Mouse (Mus musculus) heart, postnatal 25 days (tissue): ENCODE measurements around the gene Zfp692. TPM values are rescaled to one million over a fixed set of nuclear protein-coding genes. Genes with fewer than 3 reads are reported as not detected.
"Not testable (repeated sequence)": the region's sequence is repeated elsewhere in the genome, so short reads cannot be mapped to it uniquely, and the experiment has no call there.

Experiments
- DNase-seq: peaks from one replicate; pipeline ENCODE4 v3.0.0; 2022; ENCODE audit warnings: low spot score
- intact Hi-C: fragments of 180-260 bp; cut with DNase I; formaldehyde crosslinking; loops from one replicate; pipeline ENCODE4 v1.15.1; 2025
- total RNA-seq, 2 experiments: library from RNA; stranded (reverse); gene quantifications; 2 replicates each; pipeline ENCODE4 v1.2.3; 2021

The Zfp692 gene
- total RNA-seq, 2 experiments from 2014 or later: 3.7 to 4.1 TPM

DNA sequence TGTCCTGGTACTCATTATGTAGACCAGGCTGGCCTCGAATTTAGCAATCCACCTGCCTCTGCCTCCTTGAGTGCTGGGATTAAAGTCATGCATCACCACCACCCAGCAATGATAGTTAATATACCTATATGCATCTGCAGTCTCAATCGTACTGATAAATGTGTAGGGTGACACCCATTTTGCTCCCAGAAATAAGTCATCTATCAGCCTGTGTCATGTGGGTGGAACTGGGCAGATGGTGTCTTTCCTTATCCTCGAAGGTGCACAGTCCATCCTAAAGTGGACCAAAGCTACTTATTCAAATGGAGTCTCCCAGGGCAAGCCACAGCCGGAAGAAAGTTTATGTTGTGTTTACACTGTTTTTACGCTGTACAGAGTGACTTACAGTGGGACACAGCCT, 44.3 kb downstream of the Zfp692 start:
- DNase-seq: no peak
- intact Hi-C loops: no loop called here

- no peak for DNase-seq
- intact Hi-C loops: no loop called here
Observed at GRCm38 (mm10) chr11:58352681-58353548, 46.0 kb downstream of the Zfp692 start.

- intact Hi-C loops: no loop called here
- DNase-seq: no peak
Observed at GRCm38 (mm10) chr11:58353709-58354108, 46.8 kb downstream of the Zfp692 start.

- intact Hi-C loops: no loop called here
Observed at GRCm38 (mm10) chr11:58354476-58354875, 47.6 kb downstream of the Zfp692 start.

DNA sequence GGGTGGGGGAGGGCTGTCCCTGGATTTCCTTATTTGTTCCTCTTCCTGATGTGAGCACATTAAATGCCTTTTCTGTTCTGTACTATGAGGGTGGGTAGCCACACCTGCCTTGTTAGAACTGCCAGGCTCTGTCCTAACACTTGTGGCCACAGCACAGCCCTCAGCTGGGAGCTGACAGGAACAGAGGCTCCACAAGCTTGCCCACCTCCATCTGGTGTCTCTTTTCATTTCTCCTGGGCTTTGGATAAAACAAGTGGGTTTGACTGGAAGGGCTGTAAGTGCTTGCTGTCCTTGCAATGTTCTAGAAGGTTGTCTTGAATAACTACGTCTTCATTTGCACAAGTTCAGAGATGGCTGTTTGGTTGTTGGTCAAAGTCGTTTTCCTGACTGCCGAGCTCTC, 48.1 kb downstream of the Zfp692 start:
- intact Hi-C loops: no loop called here
- no peak for DNase-seq

More at GRCm38 (mm10) chr11:58354476-58354875, 47.6 kb downstream of the Zfp692 start:
- no peak for DNase-seq

- no peak for DNase-seq
- intact Hi-C loops: no loop called here
Observed at GRCm38 (mm10) chr11:58357042-58357441, 50.2 kb downstream of the Zfp692 start.

DNA sequence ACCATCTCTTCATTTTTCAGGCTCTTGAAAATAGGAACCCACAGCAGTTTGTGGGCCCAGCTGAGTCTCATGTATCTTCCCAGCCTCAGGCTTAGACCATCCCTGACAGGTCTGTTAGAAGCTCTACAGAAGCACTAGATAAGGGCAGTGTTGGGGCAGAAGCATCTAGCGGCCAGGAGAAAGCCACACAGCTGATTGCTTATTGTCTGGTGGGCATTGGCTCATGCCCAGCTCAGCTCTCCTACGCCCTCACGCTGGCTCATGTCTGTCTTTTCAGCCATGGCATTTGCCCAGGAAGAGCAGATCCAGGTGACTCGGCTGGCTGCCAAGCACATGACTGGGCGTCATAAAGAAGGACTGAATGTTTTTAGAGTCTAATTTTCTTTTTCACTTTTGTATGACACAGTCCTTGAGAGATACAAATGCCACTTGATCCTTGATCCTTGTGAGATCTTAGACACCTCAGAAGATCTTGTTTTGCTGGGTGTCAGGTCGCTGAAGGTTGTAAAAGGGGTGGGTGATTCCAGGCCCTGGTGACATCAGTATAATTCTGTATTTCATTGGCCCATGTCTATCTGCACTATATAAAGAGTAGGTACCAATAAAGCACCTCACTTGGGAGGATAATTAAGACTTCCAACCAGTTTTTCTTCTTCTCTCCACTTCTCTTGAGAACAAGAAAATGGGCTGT, 51.1 kb downstream of the Zfp692 start:
- DNase-seq: no peak
- intact Hi-C loops: no loop called here

DNA sequence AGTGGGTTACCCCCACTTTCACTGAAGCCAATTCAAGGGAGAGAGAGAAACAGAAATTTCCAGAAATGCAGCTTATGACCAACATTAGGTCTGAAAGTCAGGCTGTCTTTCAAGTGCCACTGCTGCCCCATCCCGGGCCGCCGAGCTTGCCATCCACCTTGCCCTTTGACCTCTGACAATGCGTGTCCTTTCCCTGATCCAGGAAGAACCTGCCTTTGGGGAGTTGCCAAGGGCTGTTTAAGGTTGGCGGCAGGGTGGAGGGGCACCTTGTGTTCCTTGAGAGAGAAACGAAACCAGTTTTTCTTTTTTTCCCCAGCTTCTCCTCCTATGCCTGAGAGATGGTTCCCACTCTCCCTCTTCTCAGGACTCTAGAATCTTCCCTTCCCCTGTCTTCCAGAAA, 55.7 kb downstream of the Zfp692 start:
- intact Hi-C loops, DNase-seq: not testable (repeated sequence)

Other genes starting within 250 kb of the Zfp692 start
- not detected for gene Gm12248, start 213.9 kb upstream of the Zfp692 start, total RNA-seq
- 10 to 100 TPM; 36.0 to 36.4 TPM for gene Cnot8, start 202.9 kb upstream of the Zfp692 start, total RNA-seq
- 1 to 10 TPM; 8.5 to 8.9 TPM for gene Gemin5, start 138.5 kb upstream of the Zfp692 start, total RNA-seq
- 10 to 100 TPM; 46.2 to 50.7 TPM for gene Mrpl22, start 135.4 kb upstream of the Zfp692 start, total RNA-seq
- gene Igtp, start 107.5 kb upstream of the Zfp692 start, total RNA-seq: 1 to 10 TPM; 6.4 TPM
- 10 to 100 TPM in 1 of 2 experiments, 1 to 10 TPM in 1; 9.3 to 10.7 TPM for gene Irgm2, start 107.5 kb upstream of the Zfp692 start, total RNA-seq
- not detected for gene 4930438A08Rik, start 32.3 kb upstream of the Zfp692 start, total RNA-seq
- 10 to 100 TPM; 42.9 to 43.5 TPM for gene Zfp672, start 23.3 kb downstream of the Zfp692 start, total RNA-seq
- gene Sh3bp5l, start 23.7 kb downstream of the Zfp692 start, total RNA-seq: 10 to 100 TPM; 33.7 to 35.1 TPM
- under 1 TPM in 1 of 2 experiments, not detected in 1; 0.31 TPM for gene Lypd8, start 72.0 kb downstream of the Zfp692 start, total RNA-seq
- not detected for gene 1810065E05Rik, start 114.0 kb downstream of the Zfp692 start, total RNA-seq
- not detected for gene Gm12253, start 125.5 kb downstream of the Zfp692 start, total RNA-seq
- gene Lypd9, start 145.9 kb downstream of the Zfp692 start, total RNA-seq: not detected
- not detected for gene Olfr30, start 155.2 kb downstream of the Zfp692 start, total RNA-seq
- gene Olfr332, start 185.5 kb downstream of the Zfp692 start, total RNA-seq: not detected
- not detected for gene Olfr331, start 195.5 kb downstream of the Zfp692 start, total RNA-seq
- gene Olfr330, start 227.8 kb downstream of the Zfp692 start, total RNA-seq: not detected
- not detected for gene Olfr329-ps, start 239.4 kb downstream of the Zfp692 start, total RNA-seq
- gene Olfr328, start 248.6 kb downstream of the Zfp692 start, total RNA-seq: not detected